Mouse (Mus musculus): ENCODE data around the gene AK157302.
A peak's percentile ranks its signal among the peaks of the same experiment; 100 is the strongest.
"Not testable (repeated sequence)": the region's sequence is repeated elsewhere in the genome, so short reads cannot be mapped to it uniquely, and the experiment has no call there.

The AK157302 gene

DNA sequence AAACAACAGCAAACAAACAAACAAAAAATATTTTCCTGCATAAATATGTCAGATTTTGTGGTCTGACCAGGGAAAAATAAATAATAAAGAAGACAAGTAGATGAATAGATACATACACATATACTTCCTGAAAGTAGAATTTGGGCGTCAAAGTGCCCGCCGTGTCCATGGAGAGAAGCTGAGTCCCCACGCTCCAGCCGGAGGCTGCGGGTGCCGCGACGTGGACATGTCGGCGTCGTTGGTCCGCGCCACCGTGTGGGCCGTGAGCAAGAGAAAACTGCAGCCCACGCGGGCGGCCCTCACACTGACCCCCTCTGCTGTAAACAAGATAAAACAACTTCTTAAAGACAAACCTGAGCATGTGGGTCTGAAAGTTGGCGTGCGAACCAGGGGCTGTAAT lies at the start of gene AK157302:
TSS of gene AK157302 (plus strand) at position 144 of the 400 bp plus-strand sequence.
- DNase-seq (ENCODE audit: low spot score) = peak; percentile 6

DNA sequence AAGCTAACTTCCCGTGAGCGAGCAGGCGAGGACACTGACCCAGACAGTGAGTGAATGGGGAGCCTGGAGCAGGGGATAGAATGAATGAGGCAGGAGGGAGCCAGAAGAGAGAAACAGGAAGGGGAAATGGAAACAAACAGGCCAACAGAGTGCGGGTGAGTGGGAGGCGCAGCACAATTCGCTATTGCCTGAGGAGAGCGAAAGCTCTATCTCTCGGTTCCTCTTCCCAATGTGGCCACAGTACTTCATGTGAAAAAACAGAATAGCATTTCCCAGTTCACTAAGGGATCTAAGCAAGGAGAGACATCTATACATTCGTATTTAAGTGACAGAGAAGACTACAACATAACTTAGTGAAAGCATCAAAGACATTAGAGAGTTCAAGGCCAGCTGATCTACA lies 48.2 kb upstream of the AK157302 start:
- no peak for DNase-seq (ENCODE audit: low spot score)

DNA sequence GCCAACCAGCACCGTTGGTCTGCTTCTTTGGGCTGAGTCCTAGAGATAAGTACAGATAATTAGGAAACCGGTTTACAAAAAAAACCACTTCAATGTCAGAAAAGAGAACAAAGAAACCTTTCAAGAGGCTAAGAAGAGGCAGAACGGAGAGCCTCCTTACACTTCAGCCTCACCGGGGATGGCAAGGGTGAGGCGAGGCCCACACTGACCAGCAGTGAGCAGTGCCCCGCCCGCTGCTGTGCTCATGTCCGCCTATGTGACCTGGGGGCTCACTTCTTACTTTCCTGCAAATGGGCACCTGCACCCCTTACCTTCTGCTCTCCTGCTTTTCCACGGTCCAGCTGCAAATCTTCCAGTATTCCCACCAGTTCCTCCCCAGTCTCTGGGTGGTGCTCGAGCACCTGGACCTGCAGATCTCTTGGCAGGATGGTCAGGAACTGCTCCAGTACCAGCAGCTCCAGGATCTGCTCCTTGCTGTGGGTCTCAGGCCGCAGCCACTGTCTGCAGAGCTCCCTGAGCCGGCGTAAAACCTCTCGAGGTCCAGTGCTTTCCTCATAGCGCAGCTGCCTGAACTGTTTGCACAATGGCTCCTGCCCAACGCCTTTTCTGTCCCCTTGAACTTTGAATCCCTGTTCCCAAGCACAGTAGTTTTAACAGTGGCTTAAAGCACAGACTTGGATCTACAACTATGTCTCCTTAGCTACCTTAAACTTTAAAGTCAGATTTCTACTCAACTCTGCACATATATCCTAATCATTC lies 47.0 kb upstream of the AK157302 start:
- DNase-seq (ENCODE audit: low spot score) = no peak

DNA sequence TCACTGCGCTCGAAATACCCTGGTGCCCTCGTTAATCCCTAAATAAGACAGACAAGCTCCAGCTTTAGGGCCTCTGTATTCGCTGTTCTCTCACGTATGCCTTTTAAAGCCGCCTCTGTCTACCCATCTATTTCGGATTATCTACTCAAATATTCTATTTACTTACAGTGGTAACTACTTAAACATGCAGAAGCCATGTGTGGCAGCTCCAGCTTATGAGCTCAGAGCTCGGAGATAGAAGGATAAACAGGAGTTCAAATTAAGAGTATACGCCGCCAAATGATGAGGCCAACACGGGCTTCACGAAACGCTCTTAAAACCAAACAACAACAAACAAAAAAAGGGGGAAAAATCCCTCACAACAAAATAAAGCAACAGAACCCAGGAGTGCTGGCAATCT lies 42.0 kb upstream of the AK157302 start:
- DNase-seq (ENCODE audit: low spot score) = no peak

DNA sequence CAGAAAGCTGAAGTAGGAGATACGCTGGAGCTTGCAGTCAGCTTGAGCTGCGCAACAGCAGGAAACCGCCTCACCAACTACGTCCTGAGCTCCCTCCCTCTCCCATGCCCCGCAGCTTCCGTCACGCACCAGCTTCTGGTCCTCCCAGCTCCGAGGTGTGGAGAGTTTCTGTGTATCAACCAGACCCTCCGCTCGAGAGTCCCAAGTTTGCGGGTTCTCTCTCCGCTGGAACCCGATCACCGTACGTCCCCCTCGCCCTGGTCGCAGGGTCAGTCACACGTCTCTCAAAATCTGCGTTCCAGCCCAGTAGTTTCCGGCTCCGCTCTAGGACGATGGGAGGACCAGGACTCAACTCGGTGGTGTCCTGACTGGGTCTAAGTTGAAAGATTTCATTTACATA lies 41.6 kb upstream of the AK157302 start, which contains the start of gene Zscan26:
TSS of gene Zscan26 (minus strand) at position 282 of the 400 bp plus-strand sequence.
- peak; percentile 70 for DNase-seq (ENCODE audit: low spot score)

DNA sequence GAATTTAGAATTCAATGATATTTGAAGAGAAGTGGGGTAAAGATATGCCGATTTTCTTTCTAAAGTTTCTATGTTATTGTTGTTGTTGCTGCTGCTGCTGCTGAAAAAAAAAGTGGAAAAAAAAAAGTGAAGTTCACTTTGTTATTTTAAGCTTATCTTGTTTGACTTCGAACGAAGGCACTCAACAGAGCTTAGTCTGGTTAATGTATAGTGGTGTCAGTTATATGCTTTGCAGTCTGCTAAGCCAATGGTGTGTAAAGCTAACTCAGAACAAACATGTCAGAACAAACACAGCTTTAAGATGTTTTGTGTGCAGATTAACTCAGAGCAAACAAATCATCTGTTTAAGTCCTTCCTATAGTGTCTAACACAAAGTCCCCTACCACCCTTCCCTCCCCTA lies 40.9 kb upstream of the AK157302 start:
- no peak for DNase-seq (ENCODE audit: low spot score)

DNA sequence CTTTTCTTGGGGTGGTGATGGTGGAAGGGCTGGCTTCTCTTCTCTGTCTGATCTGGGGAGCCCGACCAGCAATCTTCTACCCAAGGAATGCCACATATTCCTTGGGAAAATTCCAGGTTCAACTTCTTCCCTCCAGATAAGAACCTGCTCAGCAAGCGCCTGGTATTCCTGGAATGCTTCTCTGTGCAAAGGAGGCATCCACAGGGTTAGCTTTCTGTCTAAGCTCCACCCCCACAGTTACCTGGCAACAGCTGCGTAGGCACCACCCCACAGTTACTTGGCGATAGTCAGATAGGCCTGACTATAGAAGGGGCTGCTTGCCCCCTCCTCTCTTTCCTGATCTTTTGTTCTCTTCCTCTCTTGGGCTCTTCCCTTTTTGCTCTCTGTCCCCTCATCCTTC lies 38.7 kb upstream of the AK157302 start:
- DNase-seq (ENCODE audit: low spot score) = no peak

DNA sequence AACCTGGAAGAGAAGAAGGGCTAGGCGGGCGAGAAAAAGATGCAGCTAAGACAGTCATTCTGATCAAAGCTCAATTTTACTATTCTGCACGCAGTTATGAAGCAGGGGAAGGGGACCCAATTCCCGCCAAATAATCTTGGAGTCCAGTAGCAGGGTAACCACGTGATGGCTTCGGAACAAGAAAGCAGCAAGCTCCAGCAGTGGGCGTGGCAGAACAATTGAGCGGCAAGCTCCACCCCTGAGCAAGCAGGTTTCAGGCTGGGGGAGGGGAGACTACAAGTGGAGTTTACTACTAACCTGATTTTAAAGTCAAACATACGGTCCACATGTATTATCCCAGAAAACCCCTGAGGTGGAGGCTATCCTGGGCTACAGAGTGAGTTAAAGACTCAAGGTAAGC lies 32.5 kb upstream of the AK157302 start:
- not testable (repeated sequence) for DNase-seq (ENCODE audit: low spot score)

DNA sequence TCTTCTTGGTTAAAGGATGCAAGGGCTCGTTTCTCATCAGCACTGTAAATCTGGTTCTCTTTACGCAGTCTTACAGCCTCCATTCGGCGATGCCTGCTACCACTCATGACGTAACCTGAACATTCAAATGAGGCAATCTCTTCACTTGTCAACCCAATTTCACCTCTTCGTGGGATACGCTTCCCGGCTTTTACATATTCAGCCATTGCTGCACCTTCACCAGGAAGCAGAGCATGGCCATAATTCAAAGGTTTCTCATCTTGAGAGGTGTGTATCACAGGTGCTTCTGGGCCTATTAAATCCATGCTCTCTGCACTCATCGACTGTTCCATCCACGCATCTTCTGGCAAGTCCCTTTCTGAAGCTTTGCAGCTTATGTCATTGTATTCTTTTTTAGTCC lies 27.7 kb upstream of the AK157302 start:
- no peak for DNase-seq (ENCODE audit: low spot score)

DNA sequence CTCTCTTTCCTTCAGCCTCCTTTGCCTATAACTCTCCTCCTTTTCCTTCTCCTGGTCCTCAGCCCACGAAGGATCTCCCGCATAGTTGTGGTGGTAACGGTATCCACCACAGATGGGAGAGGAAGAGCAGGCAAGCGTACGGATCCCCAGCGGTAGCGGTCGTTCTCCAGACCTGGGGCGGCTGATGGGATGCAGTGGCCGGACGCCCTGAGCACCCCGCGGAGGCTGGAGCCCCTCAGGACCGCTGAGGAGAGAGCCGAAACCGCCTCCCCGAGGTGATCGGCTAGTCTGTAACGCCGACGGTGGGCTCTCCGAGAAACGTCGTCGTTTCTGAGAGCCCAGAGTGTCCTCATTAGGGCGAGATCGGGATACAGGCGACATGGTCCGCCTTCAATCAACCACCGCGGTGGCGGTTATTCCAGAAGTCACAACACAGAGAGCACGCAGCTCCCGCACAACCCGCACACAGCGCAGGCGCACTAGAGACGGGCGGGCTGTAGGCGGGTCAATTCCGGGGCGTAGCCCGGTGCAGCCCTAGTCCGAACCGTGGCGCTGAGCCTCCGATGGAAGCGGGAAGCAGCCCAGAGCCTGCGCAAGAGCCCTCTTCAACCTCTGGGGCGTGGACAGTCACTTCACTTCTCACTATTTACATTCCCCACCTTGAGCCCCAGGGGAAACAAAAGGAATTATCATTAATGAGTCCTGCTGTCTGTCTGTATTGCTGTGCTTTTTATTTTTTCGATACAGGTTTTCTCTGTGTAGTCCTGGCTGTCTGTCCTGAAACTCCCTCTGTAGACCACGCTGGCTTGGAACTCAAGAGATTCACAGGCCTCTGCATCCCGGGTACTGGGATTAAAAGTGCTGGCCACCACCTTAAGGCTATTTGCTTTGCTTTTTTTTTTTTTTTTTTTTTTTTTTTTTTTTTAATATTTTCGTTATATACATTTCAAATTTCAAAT lies 26.7 kb upstream of the AK157302 start, which contains the start of gene Nkapl:
TSS of gene Nkapl (minus strand) at position 449 of the 959 bp plus-strand sequence.
- peak; percentile 42 for DNase-seq (ENCODE audit: low spot score)

DNA sequence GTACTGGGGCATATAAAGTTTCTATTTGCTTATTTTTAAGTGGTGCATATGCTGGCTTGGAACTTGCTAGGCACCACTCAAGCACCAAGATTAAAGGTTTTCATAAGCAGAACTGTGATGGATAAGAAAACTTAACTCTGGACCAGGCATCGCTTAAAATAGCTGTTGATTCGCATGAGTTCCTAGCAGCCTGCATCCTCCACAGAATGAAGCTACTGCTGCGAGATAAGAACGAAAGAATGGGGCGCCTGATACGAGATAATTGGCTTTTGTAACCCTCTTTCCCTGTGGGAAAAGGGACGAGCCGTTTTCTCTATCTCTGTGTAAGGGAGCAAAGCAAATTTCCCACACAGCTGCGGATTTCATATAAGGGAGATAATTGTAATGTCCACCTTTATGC lies 25.9 kb upstream of the AK157302 start:
- DNase-seq (ENCODE audit: low spot score) = no peak

DNA sequence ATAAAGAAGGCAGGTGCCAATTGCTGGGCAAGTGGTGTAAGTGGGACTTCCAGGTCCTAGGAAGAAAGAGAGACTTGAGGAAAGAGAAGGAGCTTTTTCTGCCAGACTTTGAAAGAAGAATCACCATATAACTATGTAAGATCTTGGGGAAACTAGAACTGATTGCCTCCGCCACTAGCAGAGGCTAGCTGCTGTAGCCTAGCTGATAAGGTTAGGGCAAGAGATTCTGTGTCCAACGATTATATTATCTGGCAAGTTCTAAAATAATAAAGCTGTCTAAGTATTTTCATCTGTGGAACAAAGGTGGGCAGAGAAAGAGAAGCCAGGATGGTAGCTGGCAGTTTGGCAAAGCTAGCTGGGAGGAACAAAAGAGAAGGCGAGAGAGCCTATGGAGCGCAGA lies 22.6 kb upstream of the AK157302 start:
- no peak for DNase-seq (ENCODE audit: low spot score)

DNA sequence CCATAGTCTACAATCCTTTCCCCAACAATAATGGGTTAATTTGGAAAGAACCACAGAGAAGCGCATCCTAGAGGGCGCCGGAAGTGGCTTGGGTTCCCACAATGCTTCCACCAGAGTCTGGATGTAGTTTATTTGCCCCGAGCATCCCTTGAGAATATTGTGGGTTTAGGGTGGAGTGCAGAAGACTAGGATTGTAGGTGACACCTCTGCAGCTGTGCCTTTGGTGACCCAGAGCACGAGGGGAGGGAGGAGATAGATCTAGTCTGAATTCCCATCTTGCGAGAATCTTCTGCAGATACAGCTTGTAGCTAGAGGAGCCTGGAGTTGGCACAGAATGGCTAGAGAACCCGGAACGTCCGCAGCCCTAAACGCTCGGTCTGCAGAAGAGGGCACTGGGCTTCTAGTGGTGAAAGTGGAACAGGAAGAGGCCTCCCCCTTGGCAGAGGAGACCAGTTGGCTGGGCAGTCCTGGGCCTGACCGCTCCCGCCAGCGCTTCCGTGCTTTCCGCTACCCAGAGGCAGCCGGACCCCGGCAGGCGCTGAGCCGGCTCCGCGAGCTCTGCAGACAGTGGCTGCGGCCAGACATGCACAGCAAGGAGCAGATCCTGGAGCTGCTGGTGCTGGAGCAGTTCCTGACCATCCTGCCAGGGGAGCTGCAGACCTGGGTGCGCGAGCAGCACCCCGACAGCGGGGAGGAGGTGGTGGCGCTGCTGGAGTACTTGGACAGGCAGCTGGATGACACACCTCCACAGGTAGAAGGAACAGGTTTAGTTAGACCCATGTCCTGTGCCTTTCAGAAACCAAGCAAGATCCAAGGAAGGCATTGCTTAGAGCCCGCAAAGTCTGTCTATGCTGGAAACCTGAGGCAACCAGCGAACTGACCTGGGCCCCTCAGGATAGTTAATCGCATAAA lies 16.0 kb upstream of the AK157302 start, which contains the start of the genes Zkscan4 and Gm10065:
TSS of gene Zkscan4 (plus strand) at position 149 of the 912 bp plus-strand sequence.
TSS of gene Gm10065 (minus strand) at position 683 of the 912 bp plus-strand sequence.
- not testable (repeated sequence) for DNase-seq (ENCODE audit: low spot score)

DNA sequence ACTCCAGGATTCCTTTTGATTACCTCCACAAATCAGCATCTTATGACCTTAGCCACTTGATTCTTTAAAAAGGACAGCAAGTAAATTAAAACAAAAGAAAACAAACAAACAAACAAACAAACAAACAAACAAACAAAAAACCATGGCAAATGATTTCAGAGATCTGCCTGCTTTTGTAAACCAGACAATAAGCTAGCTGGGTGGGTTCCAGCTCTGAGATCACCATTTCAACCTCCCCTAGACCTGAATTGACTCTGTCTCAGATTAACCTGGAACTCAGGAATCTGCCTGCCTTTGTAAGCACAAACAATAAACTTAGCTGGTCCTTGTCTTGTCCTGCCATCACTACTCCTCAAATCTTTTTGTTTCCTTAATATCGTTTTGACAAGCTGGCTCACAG lies 8.1 kb upstream of the AK157302 start:
- no peak for DNase-seq (ENCODE audit: low spot score)

DNA sequence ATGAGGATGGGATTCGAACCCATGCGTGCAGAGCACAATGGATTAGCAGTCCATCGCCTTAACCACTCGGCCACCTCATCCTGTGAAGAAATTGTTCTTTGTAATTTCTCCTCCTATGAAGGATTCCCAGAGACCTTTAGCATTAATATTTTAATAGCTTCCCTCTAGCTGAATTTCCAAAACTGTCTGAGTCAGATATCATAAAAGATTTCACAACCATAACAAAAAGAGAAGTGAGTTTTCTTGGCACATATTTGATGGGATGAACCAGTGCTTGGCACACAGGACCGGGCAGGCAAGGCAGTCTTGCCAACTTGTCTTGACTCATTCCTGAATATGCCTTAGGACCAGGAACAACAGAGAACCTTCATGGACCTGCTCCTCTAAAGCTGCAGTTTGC lies 2.2 kb upstream of the AK157302 start:
- no peak for DNase-seq (ENCODE audit: low spot score)

DNA sequence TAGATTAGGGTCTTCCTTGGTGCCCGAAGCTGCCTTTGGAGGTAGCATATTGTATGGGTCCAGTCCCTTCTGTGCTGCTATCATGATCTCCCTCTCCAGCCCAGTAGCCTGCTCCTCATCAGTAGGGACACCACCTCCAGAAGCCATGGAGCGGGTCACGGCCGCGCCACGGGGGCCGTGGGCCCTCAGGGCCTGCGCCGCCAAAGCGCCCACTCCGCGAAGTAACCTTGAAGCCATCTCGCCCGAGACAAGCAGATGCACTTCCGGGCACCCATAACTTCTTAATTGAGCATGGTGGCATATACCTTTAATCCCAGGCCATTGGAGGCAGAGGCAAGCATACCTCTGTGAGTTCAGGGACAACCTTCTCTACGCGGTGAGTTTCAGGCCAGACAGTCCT lies 6.2 kb downstream of the AK157302 start, which contains the start of gene Gm11273:
TSS of gene Gm11273 (minus strand) at position 237 of the 400 bp plus-strand sequence.
- DNase-seq (ENCODE audit: low spot score) = not testable (repeated sequence)

DNA sequence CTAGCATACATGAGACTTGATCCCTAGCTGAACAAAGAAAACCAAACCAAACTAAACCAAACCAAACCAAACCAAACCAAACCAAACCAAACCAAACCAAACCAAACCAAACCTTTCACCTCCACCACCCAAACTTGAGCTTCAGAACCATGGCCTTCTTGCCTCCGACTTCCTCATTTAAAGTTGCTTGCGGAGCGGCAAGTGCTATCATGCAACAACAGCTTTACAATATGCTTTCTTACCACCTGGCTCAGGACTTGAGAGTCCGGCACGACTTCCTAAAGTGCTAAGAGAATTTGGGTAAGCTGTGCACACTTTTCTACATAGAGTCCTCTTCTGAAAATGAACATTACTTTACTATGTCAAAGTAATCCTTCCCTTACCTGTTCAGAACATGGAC lies 7.3 kb downstream of the AK157302 start:
- no peak for DNase-seq (ENCODE audit: low spot score)

DNA sequence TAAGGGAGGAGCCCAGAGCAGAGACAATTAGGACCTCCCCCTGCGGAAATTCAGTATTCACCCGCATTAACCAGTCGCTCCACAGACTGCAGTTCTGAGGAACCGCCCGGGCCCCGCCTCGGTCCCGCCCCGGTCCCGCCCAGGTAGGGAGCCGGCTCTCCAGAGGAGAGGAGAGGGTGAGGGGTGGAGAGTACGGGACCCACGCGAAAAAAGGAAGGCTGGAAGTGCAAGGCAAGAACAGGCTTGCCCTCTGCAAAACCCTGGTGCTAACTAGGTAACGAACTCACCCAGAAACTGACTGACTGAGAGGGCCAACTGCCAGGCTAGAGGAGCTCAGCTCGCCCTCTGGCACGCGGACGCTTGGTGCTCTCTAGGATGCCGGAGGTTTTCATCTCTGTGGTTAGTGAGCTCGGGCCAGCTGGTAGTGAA lies 11.2 kb downstream of the AK157302 start:
- DNase-seq (ENCODE audit: low spot score) = peak; percentile 73

DNA sequence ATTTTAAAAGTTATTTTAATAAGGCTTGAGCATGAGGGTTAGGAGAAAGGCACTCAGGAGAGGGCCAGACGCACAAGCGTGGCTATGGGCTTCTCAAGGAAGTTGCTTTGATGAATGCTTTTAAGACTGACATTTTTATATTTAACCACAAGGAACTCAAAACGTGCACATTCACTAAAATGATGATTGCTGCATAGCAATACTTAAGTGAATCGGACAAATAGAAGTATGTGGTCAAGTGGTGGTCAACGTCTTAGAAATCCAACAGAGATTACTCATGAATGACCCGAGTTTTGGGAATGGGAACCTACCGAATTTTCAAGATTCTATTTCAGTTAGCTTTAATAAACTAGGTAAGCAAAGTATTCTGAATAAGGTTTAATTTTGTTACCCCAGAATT lies 35.1 kb downstream of the AK157302 start:
- no peak for DNase-seq (ENCODE audit: low spot score)

DNA sequence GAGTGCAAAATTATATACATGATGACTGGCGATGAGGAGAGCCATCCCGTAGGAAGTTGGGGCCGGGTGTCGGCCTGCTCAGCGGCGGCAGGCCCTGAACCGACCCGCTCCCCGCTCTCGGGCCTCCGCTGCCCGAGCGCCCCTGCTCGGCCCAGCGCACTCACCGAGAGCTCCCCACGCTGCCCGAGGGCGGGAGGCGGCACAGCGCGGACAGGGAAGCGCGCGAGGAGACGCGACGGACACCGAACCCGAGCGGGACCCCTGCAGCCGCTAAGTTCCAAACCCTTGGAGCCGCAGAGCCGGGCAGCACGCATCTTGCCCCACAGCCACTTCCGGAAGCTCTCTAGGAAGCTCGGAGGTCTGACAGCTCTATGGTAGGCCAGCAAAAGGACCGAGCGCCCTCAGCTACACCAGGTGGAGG lies 35.8 kb downstream of the AK157302 start, which contains the start of gene Zkscan8:
TSS of gene Zkscan8 (minus strand) at position 340 of the 421 bp plus-strand sequence.
- peak; percentile 83 for DNase-seq (ENCODE audit: low spot score)

DNA sequence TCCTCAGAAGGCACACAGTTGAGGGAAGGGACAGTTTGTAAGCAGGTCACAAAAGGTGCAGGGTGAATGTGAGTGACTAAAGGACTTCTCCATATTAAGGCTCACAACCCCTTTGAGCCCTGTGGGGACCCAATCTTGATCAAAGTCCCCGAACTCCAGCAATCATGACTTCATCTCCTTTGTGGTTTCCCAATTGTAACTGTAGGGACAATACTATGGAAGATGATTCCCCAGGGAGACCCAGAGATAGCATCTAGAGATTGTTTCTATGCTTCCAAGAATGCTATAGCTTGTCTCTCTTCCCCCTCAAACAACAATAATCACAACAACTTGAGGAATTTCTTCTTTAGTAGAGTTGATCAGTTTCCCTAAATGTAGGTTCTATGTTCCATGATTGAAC lies 47.7 kb downstream of the AK157302 start, which contains the start of gene Olfr1366:
TSS of gene Olfr1366 (minus strand) at position 101 of the 400 bp plus-strand sequence.
- no peak for DNase-seq (ENCODE audit: low spot score)
